Mouse (Mus musculus): Measurements from ENCODE around the gene Lrmp.
"Not testable (repeated sequence)": the region's sequence is repeated elsewhere in the genome, so short reads cannot be mapped to it uniquely, and the experiment has no call there.

GRCm38 (mm10) chr6:145132969-145133368 is 17.5 kb downstream of the Lrmp start:
- not testable (repeated sequence) for TF ChIP-seq CTCF (conservative IDR thresholded peaks at IDR 0.05; ENCODE audit: low read length); POU5F1 (IDR thresholded peaks at IDR 0.05; ENCODE audit: borderline replicate concordance, low read length); NANOG (IDR thresholded peaks at IDR 0.05; ENCODE audit: borderline replicate concordance, low read length)
